Mouse (Mus musculus) spleen, adult 2 months (tissue): Measurements from ENCODE around the gene 1700020L24Rik.

ENCODE experiments used
- CTCF ChIP-seq: fragments of 200-500 bp; IDR thresholded peaks from 2 replicates; pipeline ENCODE4 v1.5.1; 2011; ENCODE audit warnings: mild to moderate bottlenecking, inconsistent platforms; ENCODE audit not compliant: insufficient read depth, insufficient read length, insufficient replicate concordance; ENCODE audit errors: extremely low read depth
- POLR2A ChIP-seq: fragments of 200-500 bp; IDR thresholded peaks from 2 replicates; pipeline ENCODE4 v1.6.1; 2011; ENCODE audit warnings: low read depth, low read length, inconsistent platforms

DNA sequence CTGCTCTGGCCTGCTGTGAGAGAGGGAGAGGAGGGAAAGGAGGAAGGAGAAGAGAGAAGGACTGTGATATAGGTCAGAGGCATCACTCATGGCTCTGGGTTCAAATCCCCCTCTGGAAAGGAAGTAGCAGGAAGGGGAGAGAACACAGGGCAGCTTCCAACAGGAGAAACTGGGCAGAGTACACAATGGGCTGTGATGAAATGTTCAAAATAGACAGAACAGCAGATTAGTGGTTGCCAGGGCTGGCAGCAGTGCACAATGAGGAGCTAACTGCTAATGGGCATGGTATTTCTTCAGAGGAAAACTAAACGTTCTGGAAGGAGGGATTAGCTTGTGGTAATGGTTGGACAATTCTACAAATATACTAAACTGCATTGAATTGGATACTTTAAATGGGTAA, 13.1 kb downstream of the 1700020L24Rik start:
- TF ChIP-seq CTCF: no peak
- TF ChIP-seq POLR2A: no peak
